Mouse (Mus musculus) urinary bladder, adult 2 months (tissue): ENCODE results near the gene Ltk. TPM values are rescaled to one million over a fixed set of nuclear protein-coding genes. Genes with fewer than 3 reads are reported as not detected.

ENCODE experiments used
- DNase-seq: peaks from one replicate; pipeline ENCODE4 v3.0.0; 2022; ENCODE audit warnings: low spot score
- polyA plus RNA-seq: library from polyadenylated mRNA; depleted of rRNA; stranded (reverse); fragments of >200 nt; gene quantifications from 2 replicates; pipeline ENCODE4 v1.2.3, GENCODE M21; 2012; rRNA removed

The Ltk gene
- polyA plus RNA-seq, 1 experiment = 0.34 TPM

- DNase-seq = no peak
Observed at GRCm38 (mm10) chr2:119703171-119703570, 57.1 kb downstream of the Ltk start.

Other genes starting within 250 kb of the Ltk start
- gene Exd1, start 212.8 kb downstream of the Ltk start, polyA plus RNA-seq = 3.1 TPM in 2 replicates
- 133 and 134 TPM in 2 replicates for gene Chp1, start 212.7 kb downstream of the Ltk start, polyA plus RNA-seq
- gene Nusap1, start 142.1 kb downstream of the Ltk start, polyA plus RNA-seq = 1.6 TPM in 2 replicates
- 2.5 and 3.6 TPM in 2 replicates for gene Oip5, start 142.0 kb downstream of the Ltk start, polyA plus RNA-seq
- gene Ndufaf1, start 97.6 kb downstream of the Ltk start, polyA plus RNA-seq = 18.4 and 20.0 TPM in 2 replicates
- 17.4 and 21.7 TPM in 2 replicates for gene Rtf1, start 85.4 kb downstream of the Ltk start, polyA plus RNA-seq
- gene Itpka, start 18.1 kb downstream of the Ltk start, polyA plus RNA-seq = 0.55 and 0.75 TPM in 2 replicates
- gene Rpap1, start 27.1 kb upstream of the Ltk start, polyA plus RNA-seq = 12.0 and 13.7 TPM in 2 replicates
- gene Tyro3, start 37.3 kb upstream of the Ltk start, polyA plus RNA-seq = 30.0 and 38.1 TPM in 2 replicates
- gene Mga, start 136.8 kb upstream of the Ltk start, polyA plus RNA-seq = 12.9 and 15.1 TPM in 2 replicates
- gene Mapkbp1, start 212.3 kb upstream of the Ltk start, polyA plus RNA-seq = 15.9 and 19.5 TPM in 2 replicates